Mouse (Mus musculus): ENCODE data around the gene Fuk. TPM values are rescaled to one million over a fixed set of nuclear protein-coding genes. Genes with fewer than 3 reads are reported as not detected.

Gene Fuk
- total and polyA plus RNA-seq, 3 experiments = 7.1 to 15.6 (median 8.9) TPM

GRCm38 (mm10) chr8:110845821-110846404 lies 56.4 kb downstream of the Fuk start:
- ATAC-seq (ENCODE audit: extremely low read depth, insufficient number of reproducible peaks, low FRiP score, poor library complexity, severe bottlenecking) (0 out of 2 replicates have a peak, but pooled peaks have one; percentile 7), DNase-seq (ENCODE audit: low spot score) (peak; percentile 11)
- H3K4me1 ChIP-seq (ENCODE audit: insufficient read depth, low read depth, low read length) = peaks cover 42% of the 10 kb centered on the region
- peaks cover 61% of the 10 kb centered on the region for H3K36me3 ChIP-seq (replicated peaks)
- TF ChIP-seq GATA2 (IDR thresholded peaks at IDR 0.05; ENCODE audit: borderline replicate concordance, low read depth, low read length) (no peak), CTCF (IDR thresholded peaks at IDR 0.05; ENCODE audit: low read depth, low read length) (no peak), TAL1 (conservative IDR thresholded peaks at IDR 0.05; ENCODE audit: low read depth, low read length) (no peak), GATA1 (IDR thresholded peaks at IDR 0.05; ENCODE audit: borderline replicate concordance, low read length) (no peak), POLR2AphosphoS5 (IDR thresholded peaks at IDR 0.05; ENCODE audit: insufficient replicate concordance, low read depth, low read length) (no peak)
- no peaks in the 10 kb centered on the region for H3K27me3 ChIP-seq (ENCODE audit: insufficient read depth, low read length)
- no peaks in the 10 kb centered on the region for H3K9me3 ChIP-seq (replicated peaks)
- peak overlapping the region; percentile 94 for H3K4me3 ChIP-seq (ENCODE audit: low read depth, low read length)

GRCm38 (mm10) chr8:110844941-110845340 lies 57.3 kb downstream of the Fuk start:
- no peaks in the 10 kb centered on the region for H3K27me3 ChIP-seq (ENCODE audit: insufficient read depth, low read length)
- no peaks in the 10 kb centered on the region for H3K9me3 ChIP-seq (replicated peaks)
- H3K4me1 ChIP-seq (ENCODE audit: insufficient read depth, low read depth, low read length) = peaks cover 46% of the 10 kb centered on the region
- DNase-seq (ENCODE audit: low spot score) = no peak
- peak overlapping the region; percentile 94 for H3K4me3 ChIP-seq (ENCODE audit: low read depth, low read length)
- H3K36me3 ChIP-seq (replicated peaks) = peaks cover 61% of the 10 kb centered on the region
- no peak for ATAC-seq (ENCODE audit: extremely low read depth, insufficient number of reproducible peaks, low FRiP score, poor library complexity, severe bottlenecking)
- TF ChIP-seq TAL1 (conservative IDR thresholded peaks at IDR 0.05; ENCODE audit: low read depth, low read length) = no peak
- no peak for TF ChIP-seq CTCF (IDR thresholded peaks at IDR 0.05; ENCODE audit: low read depth, low read length)
- TF ChIP-seq POLR2AphosphoS5 (IDR thresholded peaks at IDR 0.05; ENCODE audit: insufficient replicate concordance, low read depth, low read length) = no peak
- TF ChIP-seq GATA1 (IDR thresholded peaks at IDR 0.05; ENCODE audit: borderline replicate concordance, low read length) = no peak
- TF ChIP-seq GATA2 (IDR thresholded peaks at IDR 0.05; ENCODE audit: borderline replicate concordance, low read depth, low read length) = no peak

GRCm38 (mm10) chr8:110843207-110843606 lies 59.1 kb downstream of the Fuk start:
- TF ChIP-seq TAL1 (conservative IDR thresholded peaks at IDR 0.05; ENCODE audit: low read depth, low read length) (no peak), CTCF (IDR thresholded peaks at IDR 0.05; ENCODE audit: low read depth, low read length) (no peak), POLR2AphosphoS5 (IDR thresholded peaks at IDR 0.05; ENCODE audit: insufficient replicate concordance, low read depth, low read length) (no peak)
- no peaks in the 10 kb centered on the region for H3K27me3 ChIP-seq (ENCODE audit: insufficient read depth, low read length)
- peak overlapping the region; percentile 14; the same call in 1 of the 2 replicates for H3K4me3 ChIP-seq (ENCODE audit: low read depth, low read length)
- H3K36me3 ChIP-seq (replicated peaks) = peaks cover 68% of the 10 kb centered on the region
- H3K9me3 ChIP-seq (replicated peaks) = no peaks in the 10 kb centered on the region
- H3K4me1 ChIP-seq (ENCODE audit: insufficient read depth, low read depth, low read length) = peaks cover 52% of the 10 kb centered on the region
- DNase-seq (ENCODE audit: low spot score) = no peak
- ATAC-seq (ENCODE audit: extremely low read depth, insufficient number of reproducible peaks, low FRiP score, poor library complexity, severe bottlenecking) = no peak

GRCm38 (mm10) chr8:110842012-110842574 lies 60.2 kb downstream of the Fuk start:
- no peak for TF ChIP-seq POLR2AphosphoS5 (IDR thresholded peaks at IDR 0.05; ENCODE audit: insufficient replicate concordance, low read depth, low read length)
- no peak for TF ChIP-seq GATA1 (IDR thresholded peaks at IDR 0.05; ENCODE audit: borderline replicate concordance, low read length)
- TF ChIP-seq TAL1 (conservative IDR thresholded peaks at IDR 0.05; ENCODE audit: low read depth, low read length) = no peak
- TF ChIP-seq CTCF (IDR thresholded peaks at IDR 0.05; ENCODE audit: low read depth, low read length) = no peak
- no peak for TF ChIP-seq GATA2 (IDR thresholded peaks at IDR 0.05; ENCODE audit: borderline replicate concordance, low read depth, low read length)
- no peaks in the 10 kb centered on the region for H3K9me3 ChIP-seq (replicated peaks)
- DNase-seq (ENCODE audit: low spot score) (no peak), ATAC-seq (ENCODE audit: extremely low read depth, insufficient number of reproducible peaks, low FRiP score, poor library complexity, severe bottlenecking) (no peak)
- H3K36me3 ChIP-seq (replicated peaks) = peaks cover 79% of the 10 kb centered on the region
- no peak overlapping the region for H3K4me3 ChIP-seq (ENCODE audit: low read depth, low read length)
- peaks cover 59% of the 10 kb centered on the region for H3K4me1 ChIP-seq (ENCODE audit: insufficient read depth, low read depth, low read length)
- H3K27me3 ChIP-seq (ENCODE audit: insufficient read depth, low read length) = no peaks in the 10 kb centered on the region

Other genes with a start within 250 kb of the Fuk start
- gene Mtss1l, start 181.0 kb downstream of the Fuk start, total RNA-seq (2014; fragmentation: Nextera tagmentation) = not detected in 2 replicates
- gene Mtss1l, start 181.0 kb downstream of the Fuk start, total RNA-seq (2017) = 0.17 and 0.33 TPM in 2 replicates
- gene Mtss1l, start 181.0 kb downstream of the Fuk start, polyA plus RNA-seq (2012) = 0.15 and 0.37 TPM in 2 replicates
- gene Il34, start 96.6 kb downstream of the Fuk start, total RNA-seq (2014; fragmentation: Nextera tagmentation) = not detected in 2 replicates
- not detected in 2 replicates for gene Il34, start 96.6 kb downstream of the Fuk start, total RNA-seq (2017)
- gene Il34, start 96.6 kb downstream of the Fuk start, polyA plus RNA-seq (2012) = not detected in 2 replicates
- 24.1 and 32.8 TPM in 2 replicates for gene Cog4, start 55.9 kb downstream of the Fuk start, total RNA-seq (2014; fragmentation: Nextera tagmentation)
- gene Cog4, start 55.9 kb downstream of the Fuk start, total RNA-seq (2017) = 45.6 and 46.3 TPM in 2 replicates
- 17.7 and 20.2 TPM in 2 replicates for gene Cog4, start 55.9 kb downstream of the Fuk start, polyA plus RNA-seq (2012)
- 173 and 176 TPM in 2 replicates for gene Sf3b3, start 55.7 kb downstream of the Fuk start, total RNA-seq (2014; fragmentation: Nextera tagmentation)
- 192 and 201 TPM in 2 replicates for gene Sf3b3, start 55.7 kb downstream of the Fuk start, total RNA-seq (2017)
- gene Sf3b3, start 55.7 kb downstream of the Fuk start, polyA plus RNA-seq (2012) = 10.1 and 13.6 TPM in 2 replicates
- gene St3gal2, start 17.4 kb upstream of the Fuk start, total RNA-seq (2014; fragmentation: Nextera tagmentation) = 94.4 and 95.8 TPM in 2 replicates
- gene St3gal2, start 17.4 kb upstream of the Fuk start, total RNA-seq (2017) = 22.8 and 23.1 TPM in 2 replicates
- gene St3gal2, start 17.4 kb upstream of the Fuk start, polyA plus RNA-seq (2012) = 115 and 124 TPM in 2 replicates
- gene Ddx19a, start 95.3 kb upstream of the Fuk start, total RNA-seq (2014; fragmentation: Nextera tagmentation) = 205 and 207 TPM in 2 replicates
- 38.2 and 45.1 TPM in 2 replicates for gene Ddx19a, start 95.3 kb upstream of the Fuk start, total RNA-seq (2017)
- gene Ddx19a, start 95.3 kb upstream of the Fuk start, polyA plus RNA-seq (2012) = 60.3 and 81.1 TPM in 2 replicates
- 17.4 and 18.8 TPM in 2 replicates for gene Ddx19b, start 129.3 kb upstream of the Fuk start, total RNA-seq (2014; fragmentation: Nextera tagmentation)
- 21.7 and 21.9 TPM in 2 replicates for gene Ddx19b, start 129.3 kb upstream of the Fuk start, total RNA-seq (2017)
- 5.1 and 6.3 TPM in 2 replicates for gene Ddx19b, start 129.3 kb upstream of the Fuk start, polyA plus RNA-seq (2012)
- 126 and 131 TPM in 2 replicates for gene Aars, start 130.7 kb upstream of the Fuk start, total RNA-seq (2014; fragmentation: Nextera tagmentation)
- gene Aars, start 130.7 kb upstream of the Fuk start, total RNA-seq (2017) = 77.0 and 81.8 TPM in 2 replicates
- gene Aars, start 130.7 kb upstream of the Fuk start, polyA plus RNA-seq (2012) = 37.3 and 56.4 TPM in 2 replicates
- gene Exosc6, start 153.9 kb upstream of the Fuk start, total RNA-seq (2014; fragmentation: Nextera tagmentation) = not detected in 2 replicates
- gene Exosc6, start 153.9 kb upstream of the Fuk start, total RNA-seq (2017) = 13.9 and 17.0 TPM in 2 replicates
- gene Exosc6, start 153.9 kb upstream of the Fuk start, polyA plus RNA-seq (2012) = 88.0 and 119 TPM in 2 replicates
- not detected in 2 replicates for gene Clec18a, start 189.9 kb upstream of the Fuk start, total RNA-seq (2014; fragmentation: Nextera tagmentation)
- 0.05 and 0.06 TPM in 2 replicates for gene Clec18a, start 189.9 kb upstream of the Fuk start, total RNA-seq (2017)
- not detected in 2 replicates for gene Clec18a, start 189.9 kb upstream of the Fuk start, polyA plus RNA-seq (2012)
- 14.0 and 15.7 TPM in 2 replicates for gene Pdpr, start 192.1 kb upstream of the Fuk start, total RNA-seq (2014; fragmentation: Nextera tagmentation)
- 19.4 and 20.5 TPM in 2 replicates for gene Pdpr, start 192.1 kb upstream of the Fuk start, total RNA-seq (2017)
- gene Pdpr, start 192.1 kb upstream of the Fuk start, polyA plus RNA-seq (2012) = 8.7 and 9.5 TPM in 2 replicates

Data from G1E (cell line).